Mouse (Mus musculus): ENCODE measurements around the gene Cxcr3.

GRCm38 (mm10) chrX:101772035-101772434 lies 38.0 kb upstream of the Cxcr3 start:
- no peak for TF ChIP-seq POLR2A (IDR thresholded peaks at IDR 0.05; ENCODE audit: low read depth, low read length)
- TF ChIP-seq RCOR1 (conservative IDR thresholded peaks at IDR 0.05; ENCODE audit: low read depth, low read length): no peak
- no peak for TF ChIP-seq JUND (conservative IDR thresholded peaks at IDR 0.05; ENCODE audit: low read depth, low read length)
- TF ChIP-seq CTCF (conservative IDR thresholded peaks at IDR 0.05 in 1 of 2, IDR thresholded peaks at IDR 0.05 in 1 of 2; ENCODE audit: low read depth in 2 of 2, low read length in 2 of 2): peak; percentile 69 to 70
- no peak for TF ChIP-seq BHLHE40 (IDR thresholded peaks at IDR 0.05; ENCODE audit: low read depth, low read length)
- TF ChIP-seq E2F4 (IDR thresholded peaks at IDR 0.05; ENCODE audit: insufficient replicate concordance, low read depth, low read length): no peak
- TF ChIP-seq MEF2A (IDR thresholded peaks at IDR 0.05; ENCODE audit: borderline replicate concordance, low read depth, low read length): no peak
- TF ChIP-seq ZNF384 (IDR thresholded peaks at IDR 0.05; ENCODE audit: low read depth, low read length): no peak
- no peak for TF ChIP-seq HCFC1 (IDR thresholded peaks at IDR 0.05; ENCODE audit: low read depth, low read length)
- no peak for TF ChIP-seq EP300 (IDR thresholded peaks at IDR 0.05; ENCODE audit: low read length)
- TF ChIP-seq MAZ (IDR thresholded peaks at IDR 0.05; ENCODE audit: low read depth, low read length): no peak
- TF ChIP-seq ZC3H11A (IDR thresholded peaks at IDR 0.05; ENCODE audit: low read depth, low read length): peak; percentile 17; the same call in 1 of the 2 replicates
